Mouse (Mus musculus) G1E (cell line): Measurements from ENCODE around the gene Ntrk3.

Experiments used
- CTCF ChIP-seq: IDR thresholded peaks from 2 replicates; pipeline ENCODE4 v1.5.1; 2012; ENCODE audit warnings: low read depth, low read length, inconsistent platforms, mixed read lengths
- GATA1 ChIP-seq: IDR thresholded peaks from 2 replicates; pipeline ENCODE4 v1.6.1; 2012; ENCODE audit warnings: borderline replicate concordance, low read length, inconsistent platforms, mixed read lengths
- GATA2 ChIP-seq: IDR thresholded peaks from 2 replicates; pipeline ENCODE4 v1.6.1; 2012; ENCODE audit warnings: low read depth, low read length, inconsistent platforms, borderline replicate concordance
- POLR2AphosphoS5 ChIP-seq: IDR thresholded peaks from 2 replicates; pipeline ENCODE4 v1.6.1; 2012; ENCODE audit warnings: low read depth, low read length, inconsistent platforms; ENCODE audit not compliant: insufficient replicate concordance
- TAL1 ChIP-seq: conservative IDR thresholded peaks from 2 replicates; pipeline ENCODE4 v1.6.1; 2012; ENCODE audit warnings: low read depth, low read length, inconsistent platforms, mixed read lengths

DNA sequence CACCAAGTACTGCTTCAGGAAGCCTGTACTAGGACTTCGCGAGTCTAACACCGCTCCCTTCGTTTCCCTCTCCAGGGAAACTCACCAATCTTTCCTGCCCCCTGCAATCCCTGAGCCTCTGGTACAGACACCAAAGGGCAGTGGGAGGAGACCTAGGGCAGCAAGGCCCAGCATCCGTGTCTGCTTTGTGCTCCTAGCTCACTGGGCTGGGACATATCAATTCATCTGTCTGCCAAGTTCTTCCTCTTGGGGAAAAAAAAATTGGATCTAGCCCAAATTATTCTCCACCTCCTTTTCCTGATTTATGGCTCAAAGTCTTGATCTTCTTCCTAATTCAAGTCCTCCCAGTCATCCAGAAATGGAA lies 168.6 kb downstream of the Ntrk3 start:
- TF ChIP-seq CTCF (no peak), POLR2AphosphoS5 (no peak), GATA1 (no peak), GATA2 (no peak), TAL1 (no peak)
